Comparison of ENCODE assay signal across 15 mouse cellular contexts in genomic region chr11:102258521-102258920, GRCm38 (mm10). TPM values are rescaled to one million over a fixed set of nuclear protein-coding genes. Genes with fewer than 3 reads are reported as not detected.
A peak's percentile ranks its signal among the peaks of the same experiment; 100 is the strongest.
DNase-seq lines count a peak whose midpoint lies in the region; ATAC-seq lines count a peak whose summit lies in the region.
"Had no signal": no experiment of that assay in that cellular context is flagged by ENCODE, and none has a peak within 500 bp of the region (broad histone marks: within the 10 kb centered on the region; RNA-seq: fewer than 3 reads in every experiment).

No protein-coding gene starts in this region.

- no peaks in the 10 kb centered on the region for H3K27me3 ChIP-seq in liver, embryonic 12.5 days (replicated peaks)
- H3K27me3 ChIP-seq: neural tube, embryonic 12.5 days had no signal

- H3K36me3 ChIP-seq in liver, embryonic 12.5 days = peaks cover 87% of the 10 kb centered on the region

- no peaks in the 10 kb centered on the region for H3K9me3 ChIP-seq in liver, embryonic 12.5 days (replicated peaks)
- H3K9me3 ChIP-seq: midbrain, embryonic 10.5 days; neural tube, embryonic 12.5 days had no signal

- H3K27ac ChIP-seq in liver, embryonic 12.5 days = no peak overlapping the region
- H3K27ac ChIP-seq: midbrain, embryonic 10.5 days; neural tube, embryonic 12.5 days had no signal

- peaks cover 12% of the 10 kb centered on the region for H3K4me1 ChIP-seq in liver, embryonic 12.5 days

- ATAC-seq in CD4-positive, CD25-positive, alpha-beta regulatory T cell, adult 4 months = no peak
- ATAC-seq in liver, embryonic 12.5 days = no peak
- ATAC-seq: forebrain, embryonic 16.5 days had no signal

- peak; percentile 28 for DNase-seq in CD4-positive, CD25-positive, alpha-beta regulatory T cell, adult 2 months (ENCODE audit: low read depth, low spot score)
- DNase-seq in liver = no peak
- DNase-seq in MN1 (ENCODE audit: low spot score) = peak; percentile 22
- DNase-seq in retina, embryonic 14.5 days (ENCODE audit: low spot score) = peak; percentile 49
- DNase-seq in layer of hippocampus, adult 8-10 months (ENCODE audit: low spot score in 2 of 2) = no peak
- DNase-seq in left cerebral cortex, adult 8-10 months (ENCODE audit: low spot score in 2 of 2) = no peak
- DNase-seq: cerebellum, postnatal 25 days; heart, postnatal 14 days; kidney, postnatal 36 days; right cerebral cortex, adult 18-20 months had no signal

- H3K4me3 ChIP-seq in liver, embryonic 12.5 days = no peak overlapping the region
- H3K4me3 ChIP-seq: midbrain, embryonic 10.5 days; neural tube, embryonic 12.5 days had no signal

- no peak overlapping the region for H3K4me2 ChIP-seq in liver, embryonic 12.5 days
- H3K4me2 ChIP-seq: neural tube, embryonic 12.5 days had no signal

- WGBS in liver, embryonic 12.5 days (ENCODE audit: insufficient replicate concordance) = 82% methylated on average over 3 of the region's 3 CpGs

- H3K9ac ChIP-seq in liver, embryonic 12.5 days = 0 out of 2 replicates have a peak overlapping the region, but pooled peaks have one; percentile 8
- H3K9ac ChIP-seq: neural tube, embryonic 12.5 days had no signal

RNA-seq across cellular contexts. Expression of gene BC030867, which starts 9.8 kb away (rescaled TPM):
- 1 to 10 TPM in 1 of 2 experiments, under 1 TPM in 1; 0.40 to 1.8 TPM for polyA plus RNA-seq in CD4-positive, CD25-positive, alpha-beta regulatory T cell, adult 4 months (2017; shearing (Covaris generic))
- polyA plus RNA-seq in liver, embryonic 12.5 days (2016; fragmentation: Nextera tagmentation; extraction: Ambion mirVana) = 19.5 and 19.7 TPM in 2 replicates
- 1 to 10 TPM in 1 of 4 experiments, under 1 TPM in 3; 0.62 to 1.2 (median 0.64) TPM for total RNA-seq in layer of hippocampus, adult 8-10 months (2022)
- total RNA-seq in left cerebral cortex, adult 8-10 months (2022) = 1 to 10 TPM in 3 of 4 experiments, under 1 TPM in 1; 0.76 to 1.6 (median 1.4) TPM

RNA-seq across cellular contexts. Expression of gene Asb16, which starts 10.0 kb away (rescaled TPM):
- not detected for polyA plus RNA-seq in CD4-positive, CD25-positive, alpha-beta regulatory T cell, adult 4 months (2017; shearing (Covaris generic))
- polyA plus RNA-seq in liver, embryonic 12.5 days (2016; fragmentation: Nextera tagmentation; extraction: Ambion mirVana) = 0.05 TPM in 1 of 2 replicates, not detected in the other
- 1 to 10 TPM; 2.1 to 2.4 (median 2.2) TPM for total RNA-seq in layer of hippocampus, adult 8-10 months (2022)
- 1 to 10 TPM; 2.8 to 3.7 (median 3.3) TPM for total RNA-seq in left cerebral cortex, adult 8-10 months (2022)
- polyA plus RNA-seq: forebrain, embryonic 16.5 days; neural tube, embryonic 12.5 days had no signal

RNA-seq across cellular contexts. Expression of gene Tmub2, which starts 26.2 kb away (rescaled TPM):
- 10 to 100 TPM; 64.7 to 80.5 TPM for polyA plus RNA-seq in CD4-positive, CD25-positive, alpha-beta regulatory T cell, adult 4 months (2017; shearing (Covaris generic))
- 28.4 and 28.9 TPM in 2 replicates for polyA plus RNA-seq in liver, embryonic 12.5 days (2016; fragmentation: Nextera tagmentation; extraction: Ambion mirVana)
- total RNA-seq in layer of hippocampus, adult 8-10 months (2022) = 10 to 100 TPM; 61.4 to 72.0 (median 67.7) TPM
- total RNA-seq in left cerebral cortex, adult 8-10 months (2022) = 10 to 100 TPM; 62.1 to 70.6 (median 65.6) TPM

RNA-seq across cellular contexts. Expression of gene Hdac5, which starts 28.6 kb away (rescaled TPM):
- 10 to 100 TPM in 1 of 2 experiments, 1 to 10 TPM in 1; 6.5 to 12.3 TPM for polyA plus RNA-seq in CD4-positive, CD25-positive, alpha-beta regulatory T cell, adult 4 months (2017; shearing (Covaris generic))
- polyA plus RNA-seq in liver, embryonic 12.5 days (2016; fragmentation: Nextera tagmentation; extraction: Ambion mirVana) = 21.7 and 23.1 TPM in 2 replicates
- total RNA-seq in layer of hippocampus, adult 8-10 months (2022) = 100 to 1,000 TPM; 219 to 252 (median 232) TPM
- 100 to 1,000 TPM; 245 to 275 (median 254) TPM for total RNA-seq in left cerebral cortex, adult 8-10 months (2022)

RNA-seq across cellular contexts. Expression of gene Atxn7l3, which starts 37.9 kb away (rescaled TPM):
- polyA plus RNA-seq in CD4-positive, CD25-positive, alpha-beta regulatory T cell, adult 4 months (2017; shearing (Covaris generic)) = 1 to 10 TPM; 7.2 to 7.3 TPM
- polyA plus RNA-seq in liver, embryonic 12.5 days (2016; fragmentation: Nextera tagmentation; extraction: Ambion mirVana) = 7.3 and 7.5 TPM in 2 replicates
- total RNA-seq in layer of hippocampus, adult 8-10 months (2022) = 100 to 1,000 TPM; 153 to 169 (median 157) TPM
- total RNA-seq in left cerebral cortex, adult 8-10 months (2022) = 100 to 1,000 TPM; 202 to 218 (median 208) TPM

Comparison
In these comparisons a context has a peak if more than half of its experiments do, and no peak if none do; other contexts are left out.
1. DNase-seq: peak in CD4-positive, CD25-positive, alpha-beta regulatory T cell, adult 2 months (single experiment), MN1 (single experiment) and retina, embryonic 14.5 days (single experiment); none in liver (single experiment), layer of hippocampus, adult 8-10 months (0 of 2) and left cerebral cortex, adult 8-10 months (0 of 2).